Mouse (Mus musculus) 3T3-L1 (cell line): Measurements from ENCODE around the gene Nptx1.

Experiments
- DNase-seq: peaks from one replicate; pipeline ENCODE4 v3.0.0-alpha.2; 2015; ENCODE audit warnings: low read depth, low spot score

Nptx1 gene

DNA sequence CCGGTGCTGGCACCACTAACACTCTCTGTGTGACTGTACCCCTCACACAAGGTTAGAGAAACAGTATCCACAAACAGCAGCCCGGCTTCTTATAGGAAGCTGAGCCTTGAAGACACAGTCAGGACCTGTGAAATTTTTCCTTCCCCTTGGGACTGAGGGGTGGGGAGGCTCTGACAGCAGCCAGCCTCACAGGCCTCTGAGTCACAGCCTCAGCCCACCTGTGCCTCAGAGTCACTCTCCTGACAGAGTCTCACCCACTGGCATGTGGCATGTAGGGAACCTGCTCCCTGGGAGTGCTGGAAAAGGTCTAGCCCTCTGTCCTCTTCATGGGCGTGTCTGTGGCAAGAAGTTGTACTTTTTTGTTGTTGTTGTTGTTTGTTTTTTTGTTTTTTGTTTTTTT lies 3.9 kb upstream of the Nptx1 start:
- DNase-seq: peak; percentile 49

GRCm38 (mm10) chr11:119550546-119551335 lies 3.2 kb upstream of the Nptx1 start:
- DNase-seq: peak; percentile 7

DNA sequence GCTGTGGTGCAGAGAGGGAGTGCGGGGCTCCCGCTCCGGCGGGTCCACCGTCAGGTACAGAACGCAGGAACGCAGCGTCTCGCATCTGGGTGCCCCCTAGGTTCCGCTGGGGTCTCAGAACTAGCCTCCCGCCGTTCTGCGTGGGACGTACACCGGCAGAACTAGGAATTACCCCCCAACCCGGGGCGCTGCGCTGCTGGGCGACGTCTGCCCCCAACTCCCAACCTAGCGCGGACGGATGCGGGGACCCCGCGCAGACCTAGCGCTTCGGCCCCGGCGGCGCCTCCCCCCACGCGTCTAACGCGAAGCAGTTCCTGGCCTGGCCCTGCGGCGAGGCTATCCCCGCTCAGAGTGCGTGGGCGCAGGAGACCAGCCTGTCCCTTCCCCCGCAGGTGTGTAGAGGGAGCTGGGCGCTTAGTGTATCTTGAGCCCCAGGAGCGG lies 1.8 kb upstream of the Nptx1 start:
- DNase-seq: no peak

GRCm38 (mm10) chr11:119548741-119549370 lies 1.3 kb upstream of the Nptx1 start:
- no peak for DNase-seq

DNA sequence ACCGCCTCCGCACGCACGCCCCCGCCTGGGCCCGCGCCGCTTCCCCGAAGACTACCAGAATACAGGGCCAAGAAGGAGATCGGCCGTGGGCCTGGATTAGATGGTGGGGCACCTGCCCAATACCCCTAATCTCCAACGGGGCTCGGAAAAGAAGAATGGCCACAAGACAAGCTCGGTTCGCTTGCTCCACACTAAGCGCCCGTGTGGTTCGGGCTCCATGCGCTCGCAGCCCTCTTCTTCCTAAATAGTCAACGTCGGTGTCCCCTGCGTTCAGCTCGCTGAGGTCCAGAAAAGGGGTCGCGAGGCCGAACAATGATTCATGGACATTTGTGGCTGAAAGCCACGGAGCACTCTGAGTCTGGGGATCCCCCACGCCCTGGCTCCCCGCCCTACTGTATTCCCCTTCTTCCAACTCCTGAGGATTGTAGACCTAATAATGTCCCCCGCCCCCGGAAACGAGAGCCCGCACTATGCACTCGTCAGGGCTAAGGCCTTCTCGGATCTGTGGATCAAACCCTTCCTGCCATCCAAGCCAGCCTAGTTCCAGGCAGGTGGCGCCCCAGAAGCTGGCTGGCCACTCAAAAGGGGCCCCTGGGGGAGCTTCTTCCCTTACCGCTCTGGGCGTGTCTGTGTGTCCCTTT lies 518 bp upstream of the Nptx1 start:
- no peak for DNase-seq

GRCm38 (mm10) chr11:119546496-119547182 lies 914 bp downstream of the Nptx1 start:
- DNase-seq: no peak

DNA sequence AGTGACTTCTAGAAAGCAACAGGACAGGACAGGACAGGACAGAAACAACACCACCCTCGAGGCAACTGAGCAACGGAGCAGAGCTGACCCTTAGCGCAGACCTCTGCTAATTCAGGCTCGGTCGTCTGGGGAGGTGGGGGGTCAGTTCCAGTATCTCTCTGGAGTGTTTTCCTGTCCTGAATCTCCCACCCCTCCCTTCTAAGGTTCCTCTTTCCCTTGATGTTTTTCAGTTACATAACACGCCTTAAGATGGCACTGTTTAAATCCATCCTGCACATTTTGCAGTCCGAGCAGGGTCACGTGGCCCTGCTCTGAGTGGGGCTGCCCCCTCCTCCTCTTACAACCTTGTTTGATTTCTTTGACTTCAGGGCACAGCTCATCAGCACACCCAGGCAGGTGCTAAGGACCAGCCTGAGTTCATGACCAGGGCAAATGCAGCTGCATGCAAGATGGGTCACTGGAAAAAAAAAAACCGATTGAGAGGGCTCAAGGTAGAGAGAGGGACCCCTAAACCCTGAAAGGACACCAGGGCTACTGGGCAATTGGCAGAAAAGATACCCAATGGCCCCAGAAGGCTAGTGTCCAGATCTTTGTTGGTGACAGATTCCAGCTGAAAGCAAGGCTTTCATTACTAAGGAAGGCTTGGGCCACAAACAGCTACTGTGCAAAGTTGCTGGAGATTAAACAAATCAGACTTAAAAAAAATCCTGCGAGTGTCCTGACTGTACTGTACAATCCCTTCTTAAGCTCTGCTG lies 1.6 kb downstream of the Nptx1 start:
- no peak for DNase-seq

GRCm38 (mm10) chr11:119545281-119545680 lies 2.3 kb downstream of the Nptx1 start:
- no peak for DNase-seq

DNA sequence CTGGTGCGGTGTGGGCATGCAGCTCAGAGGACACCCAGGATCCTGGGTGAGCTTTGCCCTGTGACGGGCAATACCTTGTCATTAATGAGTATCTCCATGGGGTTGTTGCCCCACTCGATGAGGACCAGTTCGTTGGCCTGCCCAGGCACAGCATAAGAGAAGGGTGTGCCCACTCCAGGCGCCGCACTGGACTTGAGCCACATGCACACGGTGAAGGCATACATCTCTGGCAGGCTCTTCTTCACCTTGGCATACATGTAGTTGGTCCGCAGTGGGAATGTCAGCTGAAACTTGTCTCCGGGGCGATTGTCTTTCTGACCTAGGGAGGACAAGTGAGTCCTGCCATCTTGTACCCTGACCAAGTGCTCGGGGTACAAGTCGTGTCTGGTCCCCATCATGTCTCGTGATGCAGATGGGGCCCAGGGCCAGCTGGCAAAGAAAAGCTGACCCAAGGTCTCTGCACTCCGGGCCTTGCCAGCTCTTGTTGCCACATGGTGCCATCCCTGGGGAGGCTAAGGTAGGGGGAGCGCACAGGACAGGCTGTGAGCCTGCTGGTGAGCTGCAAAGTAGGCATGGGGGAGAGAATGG lies 2.9 kb downstream of the Nptx1 start:
- DNase-seq: no peak

GRCm38 (mm10) chr11:119543816-119544517 lies 3.6 kb downstream of the Nptx1 start:
- DNase-seq: no peak

DNA sequence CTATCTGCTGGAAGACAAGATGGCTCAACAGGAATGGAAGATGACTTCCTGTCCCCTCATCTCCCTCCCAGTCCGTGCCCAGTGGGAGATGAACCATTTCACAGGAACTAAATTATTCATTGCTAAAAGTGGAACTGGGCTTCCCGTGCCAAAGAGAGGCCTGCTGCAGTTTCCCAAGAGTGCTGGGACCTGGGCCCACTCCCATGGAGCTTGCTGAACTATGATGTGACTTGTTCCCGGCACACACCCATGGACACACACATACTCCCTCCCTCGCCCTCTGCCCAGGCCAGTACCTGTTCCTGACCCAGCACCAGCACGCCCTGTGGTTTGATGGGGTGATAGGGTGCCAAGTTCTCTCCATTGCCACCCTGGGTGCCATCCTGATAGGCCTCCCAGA lies 4.7 kb downstream of the Nptx1 start:
- DNase-seq: no peak

DNA sequence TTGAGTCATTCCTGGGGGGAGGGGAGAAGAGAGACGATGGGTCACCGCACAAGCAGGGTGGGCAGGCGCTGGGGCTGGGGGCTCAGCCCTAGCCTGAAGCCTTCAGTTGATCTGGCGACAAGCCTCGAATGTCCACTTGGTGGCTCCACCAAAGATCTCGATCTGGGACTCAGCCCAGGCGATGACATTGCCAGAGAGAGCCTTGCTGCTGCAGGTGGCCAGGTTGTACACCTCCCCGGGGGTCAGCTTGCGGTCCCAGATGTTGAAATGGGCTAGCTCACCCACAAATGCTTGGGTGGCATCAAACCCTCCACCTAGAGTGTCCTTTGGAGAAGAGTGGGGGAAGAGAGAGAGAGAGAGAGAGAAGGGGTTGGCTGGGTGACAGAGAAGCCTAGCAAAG lies 5.2 kb downstream of the Nptx1 start:
- no peak for DNase-seq

GRCm38 (mm10) chr11:119541082-119541481 lies 6.5 kb downstream of the Nptx1 start:
- no peak for DNase-seq

DNA sequence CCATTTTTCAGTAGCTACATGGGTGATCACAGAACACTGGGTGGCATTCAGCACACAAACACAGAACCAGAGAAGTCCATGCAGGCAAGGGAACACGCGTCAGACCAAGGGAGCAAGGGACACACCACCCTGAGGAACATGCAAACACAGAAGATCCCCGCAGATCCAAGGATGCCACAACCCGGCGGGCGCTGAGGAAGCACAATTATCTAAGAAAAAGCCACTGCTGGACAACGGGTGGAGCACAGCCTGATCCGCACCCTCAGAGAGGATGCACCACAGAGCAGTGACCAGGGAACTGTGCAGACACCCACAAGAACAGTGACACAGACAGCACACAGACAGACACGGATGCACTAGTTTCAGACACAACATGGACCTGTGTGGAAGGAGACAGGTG lies 7.0 kb downstream of the Nptx1 start:
- DNase-seq: no peak

GRCm38 (mm10) chr11:119539944-119540343 lies 7.6 kb downstream of the Nptx1 start:
- no peak for DNase-seq

- peak; percentile 14 for DNase-seq
Measured at GRCm38 (mm10) chr11:119533745-119534144, 13.8 kb downstream of the Nptx1 start.

DNA sequence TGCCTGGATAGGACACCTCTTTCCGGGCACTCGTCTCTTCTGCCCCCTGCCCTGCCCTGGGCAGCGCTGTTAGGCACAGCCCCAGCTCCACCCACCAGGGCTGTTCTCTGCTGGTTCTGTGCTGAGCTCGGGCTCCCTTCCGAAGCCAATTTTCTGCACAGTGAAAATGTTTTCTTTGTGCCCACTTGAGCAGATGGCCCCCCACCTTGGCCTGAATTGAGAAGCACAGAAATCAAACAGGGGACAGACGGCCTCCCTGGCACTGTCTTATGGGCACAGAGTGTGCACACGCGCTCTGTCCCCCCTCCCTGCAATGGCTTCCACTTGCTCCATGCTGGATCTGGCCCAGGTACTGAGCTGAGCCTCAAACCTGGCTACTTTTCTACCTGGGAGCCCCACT lies 15.1 kb downstream of the Nptx1 start:
- DNase-seq: no peak

DNA sequence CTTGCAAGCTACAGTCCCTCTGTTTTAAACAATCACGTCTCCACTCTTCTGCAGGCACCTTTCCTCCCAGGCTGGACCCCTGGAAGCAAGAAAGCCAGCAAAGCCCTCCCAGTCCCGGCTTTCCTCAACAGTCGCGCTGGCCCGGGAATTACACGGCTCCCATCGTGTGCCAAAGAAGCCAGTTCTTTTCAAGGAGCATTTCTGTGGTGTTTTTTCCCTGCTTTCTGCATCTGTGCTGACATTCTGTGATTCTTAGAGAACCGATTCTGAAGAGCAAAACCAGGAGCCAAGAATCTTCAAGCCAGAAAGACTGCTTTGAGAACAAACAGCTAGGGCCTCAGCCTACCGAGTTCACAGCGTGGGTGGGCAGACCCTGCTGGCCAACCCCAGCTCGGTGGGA lies 18.6 kb downstream of the Nptx1 start:
- no peak for DNase-seq

DNA sequence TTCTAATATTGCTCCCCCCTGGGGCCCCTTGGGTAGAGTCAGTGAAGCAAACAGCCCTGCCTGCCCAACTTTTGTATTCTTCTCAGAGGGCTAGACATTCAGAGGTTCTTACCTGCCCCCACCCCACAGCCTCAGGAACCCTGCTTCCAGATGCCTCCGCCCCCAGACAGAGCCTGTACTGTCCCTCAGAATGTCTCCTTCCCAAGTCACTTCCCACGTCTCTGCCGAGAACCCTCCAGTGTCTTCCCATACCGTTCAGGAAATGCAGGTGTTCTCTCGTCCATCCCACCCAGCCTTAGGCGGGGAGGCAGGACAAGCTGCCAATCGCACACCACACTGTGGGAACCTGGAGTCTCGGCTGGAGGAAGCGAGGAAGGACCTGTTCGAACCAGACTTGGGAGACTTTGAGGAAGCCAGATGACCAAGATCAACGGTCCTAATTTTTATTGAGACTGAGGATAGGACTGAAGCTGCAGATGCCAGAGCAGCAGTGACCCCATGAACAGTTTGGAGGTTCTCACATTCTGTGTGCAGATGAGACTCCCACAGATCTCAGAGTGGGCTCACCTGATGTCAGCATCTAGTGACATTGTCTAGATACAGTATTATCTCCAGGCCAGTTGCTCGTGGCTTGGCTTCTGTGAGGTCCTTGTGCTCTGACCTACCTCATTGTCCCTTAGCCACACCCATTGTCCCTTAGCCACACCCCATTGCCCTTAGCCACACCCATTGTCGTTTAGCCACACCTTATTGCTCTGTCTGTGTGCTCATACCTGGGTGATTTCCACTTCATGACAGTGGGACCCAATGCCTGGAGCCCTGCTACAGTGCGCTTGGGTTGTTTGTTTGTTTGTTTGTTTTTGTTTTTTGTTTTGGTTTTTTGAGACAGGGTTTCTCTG lies 21.2 kb downstream of the Nptx1 start:
- DNase-seq: no peak
